Mouse (Mus musculus): Measurements from ENCODE around the gene Wipf1.

- TF ChIP-seq CTCF (IDR thresholded peaks at IDR 0.05; ENCODE audit: control insufficient read depth, insufficient read depth, insufficient read length) (no peak), MYOD1 (IDR thresholded peaks at IDR 0.05; ENCODE audit: control insufficient read depth, insufficient read length, low read depth) (no peak), MAX (IDR thresholded peaks at IDR 0.05) (no peak), USF1 (IDR thresholded peaks at IDR 0.05; ENCODE audit: low read depth) (no peak), FOSL1 (IDR thresholded peaks at IDR 0.05; ENCODE audit: insufficient read depth, low read length, poor library complexity, severe bottlenecking) (no peak), MYOG (IDR thresholded peaks at IDR 0.05; ENCODE audit: control insufficient read depth, extremely low read depth, insufficient read length) (no peak), CEBPB (IDR thresholded peaks at IDR 0.05; ENCODE audit: low read depth) (no peak)
These were observed 121.9 kb downstream of the Wipf1 start for GRCm38 (mm10) chr2:73407662-73408061.

Data from C2C12 (cell line).